Mouse (Mus musculus) hindlimb bud, embryonic 11.5 days (tissue): ENCODE measurements around the gene 1700037C18Rik.

Experiments
- DNase-seq: peaks from one replicate; pipeline ENCODE4 v3.0.0-alpha.2; 2012; ENCODE audit warnings: low read depth, low spot score; ENCODE audit errors: extremely low spot score

1700037C18Rik gene

DNA sequence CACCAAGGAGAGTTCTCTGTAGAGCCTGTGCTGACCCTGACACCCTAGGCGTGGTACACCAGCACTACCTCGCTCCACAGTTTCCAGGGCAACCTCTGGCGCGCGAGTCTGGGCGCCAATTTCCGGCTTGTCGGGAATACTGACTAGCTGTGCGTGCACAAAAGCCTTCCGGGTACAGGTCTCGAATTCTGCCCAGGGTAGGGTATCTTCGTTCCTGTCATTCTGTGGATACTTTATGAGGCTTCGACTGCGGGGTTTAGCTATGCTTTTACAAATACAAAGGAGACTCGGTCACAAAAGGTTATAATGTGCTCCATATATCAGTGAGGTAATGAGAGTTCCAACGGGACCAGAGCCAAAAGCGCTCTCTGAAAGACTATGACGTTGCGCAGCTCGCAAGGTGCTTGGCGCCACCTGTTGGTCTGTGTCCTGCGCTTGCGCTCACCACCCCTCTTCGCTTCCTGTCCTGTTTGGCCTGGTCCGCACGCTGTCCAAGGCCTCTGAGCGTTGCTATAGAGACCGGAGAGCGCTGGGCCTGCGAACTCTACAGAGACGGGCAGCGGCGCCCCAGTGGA lies at the start of gene 1700037C18Rik, which contains the start of gene Cluap1:
TSS of gene 1700037C18Rik (minus strand) at position 153 of the 575 bp plus-strand sequence.
TSS of gene Cluap1 (plus strand) at position 265 of the 575 bp plus-strand sequence.
- peak; percentile 95 for DNase-seq

DNA sequence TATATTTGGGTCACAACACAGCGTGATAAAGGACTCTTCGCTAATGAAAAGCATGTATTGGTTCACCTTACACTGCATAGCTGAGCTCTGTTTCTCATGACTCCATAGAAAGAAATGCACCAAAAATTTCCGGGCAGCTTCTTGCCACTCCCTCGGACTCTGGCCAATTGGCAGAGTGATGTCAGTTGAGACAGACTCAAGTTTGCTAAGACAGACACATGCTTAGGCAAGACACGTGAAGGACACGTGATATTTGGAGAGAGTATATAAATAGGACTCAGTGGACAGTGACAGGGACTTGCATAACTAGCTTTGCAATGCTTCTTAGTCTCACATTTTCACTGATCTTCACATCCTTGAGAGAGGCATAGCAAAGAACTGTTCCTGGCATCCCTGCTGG lies 47.9 kb upstream of the 1700037C18Rik start:
- DNase-seq = no peak

DNA sequence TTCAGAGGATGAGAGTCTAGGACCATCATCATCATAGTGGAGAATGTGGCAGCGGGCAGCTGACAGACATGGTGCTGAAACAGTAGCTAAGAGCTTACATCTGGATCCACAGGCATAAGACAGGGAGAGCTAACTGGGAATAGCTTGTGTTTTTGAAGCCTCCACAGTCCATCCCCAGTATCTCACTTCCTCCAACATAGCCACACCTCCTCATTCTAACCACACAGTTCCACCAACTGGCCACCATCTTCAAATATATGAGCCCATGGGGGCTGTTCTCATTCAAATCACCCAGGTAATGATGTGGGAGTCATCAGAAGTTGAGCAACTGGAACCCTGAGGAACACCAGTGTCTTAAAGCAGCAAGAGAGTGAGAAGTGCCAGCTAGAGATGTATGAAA lies 42.7 kb upstream of the 1700037C18Rik start:
- DNase-seq = no peak

DNA sequence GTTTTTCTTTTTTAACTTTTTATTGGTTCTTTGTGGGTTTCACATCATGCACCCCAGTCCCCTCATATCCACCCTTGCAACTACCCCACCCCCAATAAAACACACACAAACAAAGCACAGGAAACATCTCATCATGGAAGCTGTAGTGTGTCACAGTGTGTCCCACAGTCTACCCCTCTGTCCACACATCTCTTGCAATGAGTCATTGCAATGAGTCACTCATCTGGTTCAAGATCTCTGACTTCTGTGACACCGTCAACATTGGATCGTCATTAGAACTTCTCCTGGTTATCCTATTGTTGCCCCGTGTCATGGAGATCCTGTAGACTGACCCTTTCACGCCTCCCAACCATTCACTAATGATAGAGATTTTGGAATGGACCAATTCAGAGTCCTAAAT lies 26.2 kb upstream of the 1700037C18Rik start:
- DNase-seq = no peak

DNA sequence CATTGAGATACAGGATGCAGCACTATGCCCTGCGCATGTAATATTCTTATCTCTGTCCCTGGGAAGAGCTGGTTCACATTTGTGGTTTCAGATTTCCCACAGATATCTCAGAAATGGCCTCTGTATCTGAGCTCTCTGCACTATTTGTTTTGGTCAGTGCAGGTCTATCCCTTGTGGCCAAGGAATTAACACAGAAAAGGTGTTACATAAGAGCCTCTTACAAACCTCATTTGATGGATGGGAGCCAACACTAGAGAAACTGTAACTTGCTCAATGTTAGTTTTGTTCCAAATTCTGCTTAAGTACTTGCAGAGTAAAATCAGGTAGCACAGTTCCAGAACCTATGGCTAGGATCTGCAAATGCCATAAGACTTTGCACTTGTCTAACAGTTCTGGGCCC lies 25.6 kb upstream of the 1700037C18Rik start:
- no peak for DNase-seq

DNA sequence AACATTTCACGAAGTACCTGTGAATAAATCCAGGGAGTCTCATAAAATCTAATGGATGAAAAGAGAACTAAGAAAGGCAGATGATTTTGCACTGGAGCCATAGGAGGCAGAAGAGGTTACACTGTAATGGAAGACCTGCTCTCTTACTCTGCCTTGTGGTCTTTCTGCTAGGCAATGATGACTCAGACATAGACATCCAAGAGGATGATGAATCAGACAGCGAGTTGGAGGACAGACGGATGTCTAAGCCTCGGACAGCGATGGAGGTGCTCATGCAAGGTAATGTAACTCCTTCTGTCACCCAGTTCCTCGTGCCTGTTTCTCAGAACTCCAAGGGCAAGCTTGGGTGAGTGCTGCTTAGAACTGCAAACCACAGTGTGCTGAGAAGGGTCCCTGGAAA lies 25.0 kb upstream of the 1700037C18Rik start:
- DNase-seq = no peak

DNA sequence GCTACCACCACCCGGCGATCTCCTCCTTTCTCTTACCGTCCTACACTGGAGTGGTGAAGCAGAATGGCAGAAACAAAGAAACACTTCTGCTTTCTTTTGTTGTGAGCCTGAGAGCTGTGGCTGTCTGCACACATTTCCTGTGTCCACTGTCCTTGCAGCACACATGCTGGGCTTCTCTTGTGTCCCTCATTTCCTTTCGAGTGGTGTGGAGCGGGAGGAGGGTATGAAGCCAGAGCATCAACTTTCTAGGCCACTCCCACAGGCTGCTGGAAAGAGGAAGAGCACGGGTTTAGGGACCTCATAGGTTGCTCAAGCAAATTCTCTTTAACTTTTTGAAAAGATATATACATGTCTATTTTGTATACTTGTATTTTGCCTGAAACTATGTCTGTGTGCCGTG lies 20.7 kb upstream of the 1700037C18Rik start:
- no peak for DNase-seq

DNA sequence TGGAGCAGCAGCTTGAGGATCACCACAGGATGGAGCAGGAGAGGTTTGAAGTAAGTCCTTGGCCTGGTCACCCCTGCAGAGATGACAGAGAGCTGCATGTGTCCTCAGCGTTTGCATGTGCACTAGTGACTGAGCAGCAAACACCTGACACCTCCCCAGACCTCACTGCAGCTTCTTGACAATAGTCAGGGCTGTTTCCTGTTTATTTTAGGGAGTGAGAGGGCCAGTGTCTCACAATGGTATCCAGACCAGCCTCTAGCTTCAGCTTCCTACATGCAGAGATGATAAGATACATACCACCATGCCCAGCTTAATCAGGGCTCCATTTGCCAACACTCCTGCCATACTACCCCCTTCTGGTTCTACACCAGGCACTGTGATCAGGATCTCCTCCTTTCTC lies 20.1 kb upstream of the 1700037C18Rik start:
- DNase-seq = no peak

DNA sequence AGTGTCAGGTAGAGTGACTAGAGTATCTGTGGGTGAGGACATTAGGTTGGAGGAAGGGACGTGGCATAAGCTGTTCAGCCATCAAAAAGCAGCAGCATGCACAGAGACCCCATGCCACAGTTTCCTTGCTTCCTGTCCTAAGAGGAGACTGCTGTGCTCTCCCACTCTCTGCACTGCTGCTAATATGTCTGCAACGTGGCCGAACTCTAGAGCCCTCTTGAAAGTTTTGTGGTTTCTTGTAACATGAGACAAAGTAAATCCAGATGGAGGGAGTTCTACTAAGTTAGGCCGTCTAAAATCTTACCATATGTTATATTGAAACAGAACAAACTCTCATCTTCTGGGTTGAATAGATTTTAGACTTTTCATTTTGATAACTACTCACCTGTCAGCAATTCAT lies 15.5 kb upstream of the 1700037C18Rik start:
- DNase-seq = no peak

DNA sequence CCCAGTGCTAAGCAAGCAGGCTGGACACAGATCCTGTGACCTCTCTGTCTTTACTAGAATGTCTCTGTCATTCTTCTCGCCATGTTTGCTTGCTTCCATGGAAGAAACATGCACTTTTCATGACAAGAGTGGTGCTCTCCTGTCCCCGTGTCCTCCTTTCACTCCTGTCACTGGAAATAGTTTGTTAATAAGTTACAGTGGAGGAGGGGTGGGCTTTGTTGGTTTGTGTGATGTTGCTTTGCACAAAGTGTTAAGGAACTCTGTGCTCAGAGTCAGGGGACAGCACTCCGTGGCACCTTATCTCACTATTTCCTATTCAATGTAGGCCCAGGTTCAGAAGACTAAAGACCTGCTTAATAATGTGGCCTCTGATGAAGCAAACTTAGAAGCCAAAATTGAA lies 15.0 kb upstream of the 1700037C18Rik start:
- DNase-seq = no peak

DNA sequence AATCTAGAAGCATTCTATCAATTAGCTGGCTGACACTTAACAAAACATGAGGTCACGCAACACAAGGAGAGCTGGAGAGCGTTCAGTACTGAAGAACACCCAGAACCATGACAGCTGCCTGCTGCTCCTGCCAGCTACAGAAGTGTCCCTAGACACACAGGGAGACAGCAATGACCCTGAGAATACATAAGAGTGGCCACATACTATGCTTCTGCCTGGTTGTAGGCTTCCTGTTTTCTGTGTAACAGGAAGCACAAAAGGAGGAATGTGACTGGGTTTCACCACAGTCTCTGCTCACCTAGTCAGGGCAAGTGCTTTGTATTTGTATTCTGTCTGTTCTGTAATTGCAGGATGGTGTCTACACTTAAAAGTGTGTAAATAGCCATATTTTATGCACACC lies 12.3 kb upstream of the 1700037C18Rik start:
- DNase-seq = no peak

DNA sequence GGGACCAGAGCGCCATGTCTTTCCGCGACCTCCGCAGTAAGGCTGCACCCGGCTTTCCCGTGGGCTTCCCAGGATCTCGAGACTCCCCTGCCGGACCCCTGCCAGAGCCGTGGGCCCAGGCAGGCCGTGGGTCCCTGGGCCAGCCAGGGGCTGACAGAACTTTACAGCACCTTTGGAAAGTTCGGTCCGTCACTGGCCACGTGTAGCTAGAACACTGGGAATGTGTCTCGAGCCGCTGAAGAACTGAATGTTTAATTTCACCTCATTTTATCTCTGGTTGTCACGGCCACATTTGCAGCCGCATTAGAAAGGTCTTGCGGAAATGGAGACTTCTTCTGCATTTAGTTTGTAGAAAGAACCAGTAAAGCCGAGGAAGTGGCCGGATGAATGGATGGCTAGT lies 629 bp upstream of the 1700037C18Rik start:
- DNase-seq = no peak

DNA sequence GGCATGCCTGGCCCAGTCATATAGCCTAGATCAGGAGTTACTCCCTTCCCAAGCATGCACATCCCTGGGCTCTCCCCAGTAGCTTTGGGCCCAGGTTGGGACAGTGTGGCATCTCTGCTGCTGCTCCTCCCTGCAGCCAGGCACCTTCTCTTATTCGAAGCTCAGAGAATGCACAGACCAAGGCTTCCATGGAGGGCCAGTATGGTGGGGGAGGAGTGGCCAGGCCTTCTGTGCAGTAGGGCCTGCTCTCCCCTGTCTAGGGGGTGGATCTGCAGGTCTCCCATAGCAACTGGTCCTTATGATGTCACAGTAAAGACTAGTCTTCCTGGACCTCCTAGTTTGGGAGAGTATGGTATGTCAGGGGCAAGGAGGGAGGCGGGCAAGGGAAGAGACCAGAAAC lies 1.0 kb downstream of the 1700037C18Rik start:
- DNase-seq = no peak

DNA sequence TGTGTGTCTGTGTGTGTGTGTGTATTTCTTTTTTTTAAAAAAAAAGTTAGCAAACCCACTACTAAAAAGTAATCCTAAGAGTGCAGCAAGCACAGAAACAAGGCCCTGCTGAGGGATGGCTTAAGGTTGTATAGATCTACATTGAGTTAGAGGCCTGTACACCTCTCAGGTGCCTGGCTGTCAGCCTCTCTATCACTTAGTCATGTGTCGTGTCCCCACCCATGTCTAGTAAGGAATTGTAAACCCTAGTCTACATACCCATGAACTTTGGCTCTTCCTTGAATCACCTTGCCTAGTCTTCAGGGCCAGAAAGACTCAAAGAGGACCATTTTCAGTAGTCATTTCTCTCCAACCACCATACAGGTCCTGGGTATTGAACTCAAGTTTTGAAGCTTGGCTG lies 11.9 kb downstream of the 1700037C18Rik start:
- DNase-seq = no peak

DNA sequence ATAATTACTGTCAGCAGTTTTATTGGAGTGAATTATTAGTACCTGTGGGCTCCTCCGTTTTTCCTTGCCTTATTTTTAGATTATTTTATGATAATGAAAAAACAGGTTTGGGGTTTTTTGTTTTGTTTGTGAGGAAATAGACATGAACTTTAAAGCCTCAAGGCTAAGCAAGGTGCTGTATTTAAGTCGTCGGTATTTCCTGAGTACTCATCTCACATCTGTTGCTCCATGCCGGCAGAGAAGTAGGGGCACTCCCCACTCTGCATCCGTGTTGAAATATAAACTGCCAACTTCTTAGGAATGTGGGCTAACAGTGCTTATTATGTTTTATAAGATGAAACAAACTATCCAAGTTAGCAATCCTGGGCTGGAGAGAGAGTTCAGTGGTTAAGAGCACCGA lies 12.4 kb downstream of the 1700037C18Rik start:
- no peak for DNase-seq

DNA sequence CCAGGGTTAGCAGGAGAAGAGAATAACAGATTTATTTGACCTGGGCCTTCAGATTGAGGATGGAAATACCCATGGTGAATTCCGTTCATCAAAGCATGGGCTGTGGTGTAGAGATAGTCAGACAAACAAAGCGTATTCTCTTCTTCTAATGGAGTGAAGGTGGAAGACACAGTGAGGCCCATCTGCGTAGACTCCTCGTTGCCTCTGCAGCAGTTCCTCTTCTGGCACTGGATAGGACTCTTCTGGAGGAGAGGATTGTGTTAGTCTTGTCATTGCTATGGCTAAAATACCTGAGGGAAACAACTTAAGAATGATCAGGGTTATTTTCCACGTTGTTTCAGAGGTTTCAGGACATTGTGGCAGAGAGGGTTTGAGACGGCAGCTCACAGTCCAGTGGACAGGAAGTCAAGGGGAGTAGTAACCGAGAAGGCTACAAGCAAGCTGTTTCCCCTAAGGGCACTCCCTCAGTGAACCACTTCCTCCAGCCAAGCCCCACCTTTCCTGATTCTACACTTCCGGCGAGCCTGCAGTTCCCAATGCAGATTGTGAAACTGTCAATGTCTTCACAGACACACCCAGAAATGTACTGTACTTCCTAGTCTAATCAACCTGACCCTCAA lies 13.2 kb downstream of the 1700037C18Rik start:
- DNase-seq = no peak

DNA sequence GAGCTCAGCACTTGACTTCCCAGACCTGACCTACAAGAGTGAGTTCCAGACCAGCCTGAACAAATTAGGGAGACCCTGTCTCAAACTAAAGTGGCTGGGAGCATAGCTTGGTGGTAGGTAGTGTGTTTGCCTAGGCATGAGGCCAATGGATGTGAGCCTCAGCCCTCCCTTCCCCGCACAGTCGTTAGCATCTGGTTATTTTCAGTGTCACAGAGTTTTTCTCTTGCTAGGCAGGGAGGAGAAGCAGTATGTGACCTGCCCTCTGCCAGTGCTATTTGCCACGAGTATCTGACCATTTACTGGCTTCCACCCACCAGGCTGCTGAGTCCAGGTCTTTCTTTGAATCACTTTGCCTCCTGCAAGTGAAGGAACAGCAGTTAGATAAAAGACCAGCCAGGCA lies 14.8 kb downstream of the 1700037C18Rik start:
- DNase-seq = no peak

DNA sequence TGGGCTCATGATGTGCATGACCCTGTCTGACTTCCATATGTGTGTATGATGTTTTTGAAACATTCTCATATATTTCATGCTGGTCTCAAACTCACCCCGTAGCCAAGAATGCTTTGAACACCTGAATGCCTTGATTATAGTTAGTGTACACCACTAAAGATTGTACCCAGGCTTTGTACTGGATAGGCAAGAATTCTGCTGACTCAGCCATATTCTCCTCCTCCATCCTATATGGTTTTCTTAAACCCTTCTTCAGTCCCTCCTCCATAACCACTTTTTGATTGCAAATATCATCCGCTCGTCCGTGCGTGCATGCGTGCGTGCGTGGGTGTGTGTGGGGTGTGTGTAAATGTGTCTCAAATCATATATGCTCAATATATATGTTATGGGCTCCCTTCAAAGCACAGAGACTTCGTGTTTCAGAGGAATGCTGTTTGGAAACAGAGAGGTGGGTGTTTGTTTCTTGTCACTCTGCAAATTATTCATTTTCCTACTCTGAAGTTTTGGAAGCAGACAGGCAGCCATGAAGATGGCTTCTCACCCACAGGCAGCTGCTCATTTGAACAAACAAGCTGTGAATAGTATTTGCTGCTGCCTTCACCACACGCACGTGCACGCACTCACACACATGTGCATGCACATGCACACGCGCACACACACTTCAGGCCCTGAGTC lies 16.7 kb downstream of the 1700037C18Rik start:
- no peak for DNase-seq

DNA sequence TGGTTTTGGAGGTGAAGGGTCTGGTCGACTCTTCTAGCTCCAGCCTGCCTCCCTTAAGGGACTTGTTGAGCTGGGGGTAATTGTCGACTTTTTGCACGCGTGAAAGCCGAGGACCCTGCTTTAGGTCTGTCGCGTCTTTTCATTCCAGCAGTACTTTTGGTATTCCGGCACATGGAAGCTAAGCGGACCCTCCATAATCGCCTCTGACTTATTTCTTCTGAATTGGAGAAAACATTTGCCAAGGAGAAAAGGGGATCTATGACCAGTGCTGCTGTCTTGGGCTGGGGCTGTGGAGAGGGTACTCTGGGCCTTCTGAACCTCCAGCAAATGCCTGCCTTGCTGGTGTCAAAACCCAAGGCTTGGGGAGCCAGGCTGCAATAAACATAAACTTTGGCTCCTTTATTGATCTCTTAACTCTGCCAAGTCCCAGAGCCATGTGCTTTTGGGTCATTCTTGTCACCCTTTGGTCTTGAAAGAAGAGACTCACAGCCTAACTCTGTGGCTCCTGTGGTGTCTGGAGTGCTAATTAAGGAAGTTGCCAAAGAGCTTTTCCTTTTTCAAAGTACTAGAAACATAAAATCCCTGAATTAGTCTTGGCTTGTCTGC lies 23.3 kb downstream of the 1700037C18Rik start:
- no peak for DNase-seq

DNA sequence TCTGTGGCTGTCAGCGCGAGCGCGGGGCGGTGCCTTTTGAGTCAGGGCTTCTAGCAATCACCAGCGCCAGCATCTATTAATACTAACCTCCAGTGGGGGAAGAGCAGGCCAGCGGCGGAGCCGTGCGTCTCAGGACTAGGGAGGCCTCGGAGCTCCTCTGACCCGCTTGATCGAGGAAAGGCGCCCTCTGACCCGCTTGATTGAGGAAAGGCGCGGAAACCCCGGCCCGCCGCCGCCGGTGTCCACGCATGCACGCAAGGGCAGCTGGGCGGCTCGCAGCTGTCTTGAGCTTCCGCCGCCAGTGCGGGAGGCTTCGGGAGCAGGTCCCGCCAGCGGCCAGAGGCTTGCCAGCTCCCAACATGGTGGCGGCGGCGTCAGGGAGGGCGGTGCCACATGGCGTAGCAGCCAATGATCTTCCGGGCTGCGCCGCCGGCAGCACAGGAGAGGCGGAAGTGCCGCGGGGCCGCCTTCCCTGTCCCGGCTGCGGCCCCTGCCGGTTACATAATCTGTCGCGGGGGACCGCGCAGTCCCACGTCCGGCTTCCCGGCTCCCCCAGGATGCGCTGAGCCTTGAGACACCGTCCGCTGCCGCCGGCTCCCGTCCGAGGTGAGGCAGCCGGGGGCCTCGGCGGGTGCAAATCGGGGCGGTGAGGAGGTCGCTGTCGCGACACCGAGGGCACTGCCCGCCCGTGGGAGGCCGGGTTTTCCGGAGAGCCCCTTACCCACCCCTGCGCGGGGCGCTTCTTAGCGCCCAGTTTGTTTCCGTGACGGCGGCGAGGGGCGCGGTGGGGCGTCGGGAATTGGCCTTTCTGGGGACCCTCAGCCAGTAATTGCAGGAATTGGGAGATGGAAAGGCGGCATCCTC lies 24.1 kb downstream of the 1700037C18Rik start, which contains the start of the genes Zfp597 and Gm20695:
TSS of gene Zfp597 (minus strand) at position 361 of the 864 bp plus-strand sequence.
TSS of gene Gm20695 (plus strand) at position 448 of the 864 bp plus-strand sequence.
- peak; percentile 49 for DNase-seq

DNA sequence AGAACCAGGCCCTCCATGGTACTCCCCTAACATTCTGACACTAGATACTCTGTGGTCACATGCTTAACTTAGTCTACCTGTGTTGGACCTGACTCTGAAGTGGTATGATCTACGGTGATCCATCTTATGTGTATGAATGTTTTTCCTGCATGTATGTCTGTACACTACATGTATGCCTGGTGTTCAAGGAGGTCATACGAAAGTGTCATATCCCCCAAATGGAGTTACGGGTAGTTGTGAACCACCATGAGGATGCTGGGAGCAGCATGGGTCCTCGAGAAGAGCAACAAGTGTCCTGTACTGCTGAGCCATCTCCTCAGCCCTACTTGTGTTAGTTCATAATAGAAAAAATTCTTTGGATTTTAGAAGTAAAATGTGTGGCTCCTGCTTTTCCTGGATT lies 32.1 kb downstream of the 1700037C18Rik start:
- no peak for DNase-seq
